Mouse (Mus musculus) heart, adult 2 months (tissue): ENCODE measurements around the gene Pop4. TPM values are rescaled to one million over a fixed set of nuclear protein-coding genes. Genes with fewer than 3 reads are reported as not detected.
"Not testable (repeated sequence)": the region's sequence is repeated elsewhere in the genome, so short reads cannot be mapped to it uniquely, and the experiment has no call there.

Experiments
- DNase-seq, 2 experiments: peaks; one replicate each; pipeline ENCODE4 v3.0.0; 2021
- H3K27ac ChIP-seq: fragments of 200-600 bp; 2 replicates; pipeline ENCODE4 v1.8.1; 2022
- H3K27me3 ChIP-seq: fragments of 200-500 bp; 2 replicates; pipeline ENCODE4 v1.6.1; 2012; ENCODE audit warnings: mild to moderate bottlenecking, low read length, inconsistent platforms, mixed read lengths; ENCODE audit not compliant: control insufficient read depth, insufficient read depth
- H3K36me3 ChIP-seq: fragments of 200-500 bp; 2 replicates; pipeline ENCODE4 v1.6.1; 2012; ENCODE audit warnings: low read length, inconsistent platforms; ENCODE audit not compliant: control insufficient read depth, insufficient read depth
- H3K4me1 ChIP-seq: fragments of 200-500 bp; 2 replicates; pipeline ENCODE4 v1.6.1; 2011; ENCODE audit warnings: low read length; ENCODE audit not compliant: control insufficient read depth, insufficient read depth
- H3K4me3 ChIP-seq: fragments of 200-600 bp; 2 replicates; pipeline ENCODE4 v1.8.1; 2022
- H3K79me2 ChIP-seq: fragments of 200-500 bp; replicated peaks from 2 replicates; pipeline ENCODE4 v1.6.1; 2012; ENCODE audit warnings: mild to moderate bottlenecking, inconsistent platforms, low read length, moderate library complexity, mixed read lengths; ENCODE audit not compliant: control insufficient read depth, insufficient read depth
- H3K9ac ChIP-seq: fragments of 200-500 bp; 2 replicates; pipeline ENCODE4 v1.6.1; 2012; ENCODE audit warnings: low read depth, mild to moderate bottlenecking, control low read depth, inconsistent platforms, low read length, mixed read lengths
- CTCF ChIP-seq: fragments of 200-600 bp; IDR thresholded peaks from 2 replicates; pipeline ENCODE4 v1.8.1; 2022; ENCODE audit warnings: antibody characterized with exemption, mild to moderate bottlenecking, moderate library complexity
- EP300 ChIP-seq: fragments of 200-500 bp; IDR thresholded peaks from 2 replicates; pipeline ENCODE4 v1.6.1; 2011; ENCODE audit warnings: low read depth, low read length, control low read depth; ENCODE audit not compliant: insufficient read depth
- POLR2A ChIP-seq: fragments of 200-500 bp; IDR thresholded peaks from 2 replicates; pipeline ENCODE4 v1.6.1; 2011; ENCODE audit warnings: mild to moderate bottlenecking, low read depth, low read length, control low read depth; ENCODE audit not compliant: insufficient read depth
- WGBS: fragments of 180-500 bp; shearing (Covaris S2); methylation state at CpG from one replicate; pipeline ENCODE4 v1.1.7; 2018; 5-methylcytosine and 5-hydroxymethylcytosine counted together
- intact Hi-C: fragments of 180-260 bp; cut with DNase I; formaldehyde crosslinking; loops from one replicate; pipeline ENCODE4 v1.15.1; 2025
- long read RNA-seq: library from polyadenylated mRNA; stranded (forward); transcript quantifications from one replicate; pipeline ENCODE4 v2.0.0, GENCODE M21; 2021
- polyA plus RNA-seq: library from polyadenylated mRNA; depleted of rRNA; stranded (reverse); fragments of >200 nt; gene quantifications from 2 replicates; pipeline ENCODE4 v1.2.3, GENCODE M21; 2012; rRNA removed
- total RNA-seq, 2 experiments: library from RNA; stranded (reverse); gene quantifications; 2 replicates each; pipeline ENCODE4 v1.2.3; 2021

Gene Pop4
- total RNA-seq, result 10 to 100 TPM in 1 of 2 experiments, 1 to 10 TPM in 1; 9.2 to 10.8 TPM
- polyA plus RNA-seq, result 6.8 and 10.0 TPM in 2 replicates
- long read RNA-seq, transcript Pop4-201 (7 exons, 2,113 nt), result major isoform, 10 of 12 reads
- long read RNA-seq, partial matches to known transcripts, result 0 of 12 reads
- long read RNA-seq, other reads (novel, unspliced or antisense), result 2 of 12 reads

- TF ChIP-seq POLR2A, result peak; percentile 94
- 0 out of 2 replicates have a peak, but pooled peaks have one; percentile 36 for TF ChIP-seq EP300
- no peak for TF ChIP-seq CTCF
- intact Hi-C loops, result loop anchor here (5.0 to 10.0 kb wide), 2 partner anchors 186 to 254 kb away; no protein-coding TSS in a partner anchor
- Histone ChIP-seq H3K4me1 (peaks cover 4% of the 10 kb centered on the region; the same call in 1 of the 2 replicates), H3K27me3 (no peaks in the 10 kb centered on the region), H3K36me3 (peaks cover 2% of the 10 kb centered on the region; the same call in 1 of the 2 replicates), H3K4me3 (peak within 1 kb of the TSS; percentile 97), H3K9ac (peak within 1 kb of the TSS; percentile 80), H3K79me2 (no peaks in the 10 kb centered on the region), H3K27ac (peak within 1 kb of the TSS; percentile 73)
- under 1% methylated on average over 38 of the region's 38 CpGs for WGBS
- peak; percentile 91 to 94 for DNase-seq
Measured at GRCm38 (mm10) chr7:38270703-38271510, at the start of gene Pop4. Gene Pop4, minus strand, starts transcription at chr7:38271423.

GRCm38 (mm10) chr7:38320641-38321040, 49.4 kb upstream of the Pop4 start:
- Histone ChIP-seq H3K27ac (no peak overlapping the region), H3K27me3 (no peaks in the 10 kb centered on the region), H3K9ac (no peak overlapping the region), H3K36me3 (no peaks in the 10 kb centered on the region), H3K4me3 (no peak overlapping the region), H3K4me1 (no peaks in the 10 kb centered on the region), H3K79me2 (no peaks in the 10 kb centered on the region)
- DNase-seq, result no peak
- no peak for TF ChIP-seq EP300
- TF ChIP-seq CTCF, result no peak
- no peak for TF ChIP-seq POLR2A
- intact Hi-C loops, result no loop called here
- WGBS, result 86% methylated on average over 2 of the region's 2 CpGs

- H3K79me2 ChIP-seq, H3K36me3 ChIP-seq, intact Hi-C loops, H3K27ac ChIP-seq, H3K4me1 ChIP-seq, H3K27me3 ChIP-seq, H3K9ac ChIP-seq, DNase-seq, H3K4me3 ChIP-seq: not testable (repeated sequence)
- TF ChIP-seq CTCF, result peak; percentile 67
- 18% methylated on average over 4 of the region's 4 CpGs for WGBS
Measured at GRCm38 (mm10) chr7:38282192-38282591, 11.0 kb upstream of the Pop4 start.

- Histone ChIP-seq H3K27me3 (no peaks in the 10 kb centered on the region), H3K4me3 (no peak overlapping the region), H3K36me3 (no peaks in the 10 kb centered on the region), H3K27ac (no peak overlapping the region), H3K9ac (no peak overlapping the region), H3K79me2 (no peaks in the 10 kb centered on the region), H3K4me1 (peaks cover 4% of the 10 kb centered on the region; the same call in 1 of the 2 replicates)
- no peak for DNase-seq
- intact Hi-C loops, result loop anchor here (5.0 to 10.0 kb wide), 2 partner anchors 188 to 255 kb away; no protein-coding TSS in a partner anchor
- TF ChIP-seq EP300 (no peak), POLR2A (no peak), CTCF (no peak)
Measured at GRCm38 (mm10) chr7:38272551-38272950, 1.3 kb upstream of the Pop4 start.

- TF ChIP-seq POLR2A (no peak), CTCF (no peak), EP300 (no peak)
- H3K4me1 ChIP-seq, result peaks cover 4% of the 10 kb centered on the region; the same call in 1 of the 2 replicates
- 11% methylated on average over 4 of the region's 4 CpGs for WGBS
- no peak overlapping the region for H3K9ac ChIP-seq
- intact Hi-C loops, result loop anchor here (5.0 to 10.0 kb wide), 2 partner anchors 187 to 255 kb away; no protein-coding TSS in a partner anchor
- H3K36me3 ChIP-seq, result peaks cover under 1% of the 10 kb centered on the region; the same call in 1 of the 2 replicates
- peak overlapping the region; percentile 73; the same call in 1 of the 2 replicates for H3K27ac ChIP-seq
- H3K27me3 ChIP-seq, result no peaks in the 10 kb centered on the region
- no peak for DNase-seq
- H3K79me2 ChIP-seq, result no peaks in the 10 kb centered on the region
- H3K4me3 ChIP-seq, result peak overlapping the region; percentile 97
Measured at GRCm38 (mm10) chr7:38271859-38272258, 636 bp upstream of the Pop4 start.

GRCm38 (mm10) chr7:38271511-38271811, 238 bp upstream of the Pop4 start:
- H3K4me3 ChIP-seq, result peak overlapping the region; percentile 97
- H3K27me3 ChIP-seq, result no peaks in the 10 kb centered on the region
- WGBS, result under 1% methylated on average over 11 of the region's 11 CpGs
- H3K4me1 ChIP-seq, result peaks cover 4% of the 10 kb centered on the region; the same call in 1 of the 2 replicates
- peak overlapping the region; percentile 73 for H3K27ac ChIP-seq
- no peaks in the 10 kb centered on the region for H3K79me2 ChIP-seq
- no peak for DNase-seq
- H3K9ac ChIP-seq, result peak overlapping the region; percentile 80
- intact Hi-C loops, result loop anchor here (5.0 to 10.0 kb wide), 2 partner anchors 187 to 254 kb away; no protein-coding TSS in a partner anchor
- H3K36me3 ChIP-seq, result peaks cover 2% of the 10 kb centered on the region; the same call in 1 of the 2 replicates
- TF ChIP-seq CTCF (no peak), POLR2A (no peak), EP300 (no peak)
